Mouse (Mus musculus) E14TG2a.4 (cell line): ENCODE results near the gene Tor4a.

Experiments
- H3K27me3 ChIP-seq: 2 replicates; pipeline ENCODE4 v1.6.1; 2014; ENCODE audit warnings: low read length, control low read depth; ENCODE audit not compliant: insufficient read depth
- H3K36me3 ChIP-seq: 2 replicates; pipeline ENCODE4 v1.6.1; 2014; ENCODE audit warnings: low read length, control low read depth; ENCODE audit not compliant: insufficient read depth
- H3K4me1 ChIP-seq: replicated peaks from 2 replicates; pipeline ENCODE4 v1.6.1; 2014; ENCODE audit warnings: low read depth, low read length, control low read depth
- H3K4me3 ChIP-seq: replicated peaks from 2 replicates; pipeline ENCODE4 v1.5.1; 2014; ENCODE audit warnings: mild to moderate bottlenecking, low read length
- H3K9me3 ChIP-seq: 2 replicates; pipeline ENCODE4 v1.6.1; 2014; ENCODE audit warnings: low read length, control low read depth
- CTCF ChIP-seq: conservative IDR thresholded peaks from 2 replicates; pipeline ENCODE4 v1.5.1; 2014; ENCODE audit warnings: low read length
- NANOG ChIP-seq: IDR thresholded peaks from 2 replicates; pipeline ENCODE4 v1.6.1; 2014; ENCODE audit warnings: borderline replicate concordance, low read length, mixed read lengths
- POU5F1 ChIP-seq: IDR thresholded peaks from 2 replicates; pipeline ENCODE4 v1.6.1; 2014; ENCODE audit warnings: low read length, borderline replicate concordance

Tor4a gene

DNA sequence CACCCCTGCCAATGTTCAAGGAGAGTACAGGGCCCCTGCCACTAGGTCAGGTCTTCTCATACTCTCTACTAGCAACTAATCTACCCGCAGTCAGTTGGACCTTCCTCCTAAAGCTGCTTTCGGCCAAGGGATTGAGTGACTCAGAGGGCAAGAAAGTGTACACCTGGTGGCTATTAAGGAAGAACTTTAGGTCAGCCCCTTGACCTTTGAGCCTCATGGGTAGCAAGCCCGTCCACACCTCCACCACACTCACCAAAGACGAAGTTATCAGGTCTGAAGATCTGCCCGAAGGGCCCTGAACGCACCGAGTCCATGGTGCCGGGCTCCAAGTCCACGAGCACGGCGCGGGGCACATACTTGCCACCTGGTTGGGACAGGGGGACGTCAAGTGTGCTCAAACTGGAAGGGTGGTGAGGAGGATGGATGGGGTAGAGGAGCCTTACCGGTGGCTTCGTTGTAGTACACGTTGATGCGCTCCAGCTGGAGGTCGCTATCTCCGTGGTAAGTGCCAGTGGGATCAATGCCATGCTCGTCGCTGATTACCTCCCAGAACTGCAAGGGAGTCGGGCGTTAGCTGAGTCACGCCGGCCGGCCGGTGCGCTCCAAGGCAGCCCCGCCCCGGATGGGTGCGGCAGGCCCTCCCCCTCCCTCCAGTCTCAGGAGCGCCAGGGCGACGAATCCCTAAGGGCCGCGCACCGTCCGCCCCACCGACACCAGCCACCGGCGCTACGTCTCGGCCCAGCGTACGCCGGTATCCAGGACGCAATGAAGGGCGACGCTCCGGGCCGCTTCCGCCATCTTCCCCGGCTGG is 27.2 kb upstream of the Tor4a start:
- Histone ChIP-seq H3K36me3 (peaks cover 33% of the 10 kb centered on the region), H3K4me3 (peak overlapping the region; percentile 99), H3K27me3 (no peaks in the 10 kb centered on the region), H3K9me3 (no peaks in the 10 kb centered on the region), H3K4me1 (peaks cover 67% of the 10 kb centered on the region)
- no peak for TF ChIP-seq NANOG
- TF ChIP-seq CTCF, result no peak
- TF ChIP-seq POU5F1, result no peak

DNA sequence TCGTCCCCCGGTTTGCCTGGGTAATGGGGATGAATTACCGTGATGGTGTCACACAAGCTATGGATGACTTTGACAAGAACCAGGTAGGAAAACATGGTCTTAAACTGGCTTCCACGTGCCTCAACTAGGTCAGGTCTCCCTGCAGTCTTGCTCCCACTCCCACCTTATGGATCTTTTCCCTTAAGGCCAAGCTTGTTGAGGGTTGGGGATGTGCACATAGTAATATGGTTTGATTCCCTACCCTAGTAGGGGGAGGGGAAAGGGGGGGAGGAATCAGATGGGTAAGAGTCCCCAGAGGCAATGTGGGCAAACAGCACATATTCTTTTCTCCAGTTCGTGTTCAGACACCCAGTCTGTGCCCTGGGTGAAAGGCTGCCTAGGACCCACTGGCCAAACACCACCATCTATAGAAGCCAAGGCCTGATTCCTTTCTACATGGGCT is 24.7 kb upstream of the Tor4a start:
- Histone ChIP-seq H3K4me3 (peak overlapping the region; percentile 99), H3K36me3 (peaks cover 33% of the 10 kb centered on the region), H3K4me1 (peaks cover 43% of the 10 kb centered on the region), H3K27me3 (peaks cover 6% of the 10 kb centered on the region), H3K9me3 (no peaks in the 10 kb centered on the region)
- no peak for TF ChIP-seq CTCF
- no peak for TF ChIP-seq NANOG
- TF ChIP-seq POU5F1, result no peak

DNA sequence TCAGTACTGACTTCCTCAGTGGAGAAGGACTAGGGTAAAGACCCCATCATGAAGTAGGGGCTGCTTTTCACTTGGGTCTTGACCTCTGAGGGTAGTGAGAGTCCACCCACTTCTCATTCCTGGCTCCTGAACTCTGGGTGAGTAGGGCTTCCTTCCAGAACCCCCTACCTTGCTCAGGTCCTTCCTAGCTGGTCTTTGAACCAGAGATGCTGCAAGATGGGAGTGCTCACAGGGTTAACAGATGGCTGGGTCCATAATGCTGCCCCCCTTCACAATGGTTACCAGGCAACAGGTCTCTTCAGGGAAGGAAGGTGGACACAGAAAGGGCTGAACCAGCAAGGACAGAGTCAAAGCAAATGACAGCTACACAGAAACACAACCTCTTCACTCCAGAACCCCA is 21.8 kb upstream of the Tor4a start, which contains the start of gene Fam166a:
Gene Fam166a (plus strand): TSS at position 301 of the 400 bp plus-strand sequence.
- H3K27me3 ChIP-seq, result peaks cover 6% of the 10 kb centered on the region
- TF ChIP-seq CTCF (no peak), POU5F1 (no peak), NANOG (no peak)
- H3K36me3 ChIP-seq, result peaks cover 28% of the 10 kb centered on the region
- H3K4me1 ChIP-seq, result peaks cover 42% of the 10 kb centered on the region
- no peak within 1 kb of the TSS for H3K4me3 ChIP-seq
- H3K9me3 ChIP-seq, result no peaks in the 10 kb centered on the region

DNA sequence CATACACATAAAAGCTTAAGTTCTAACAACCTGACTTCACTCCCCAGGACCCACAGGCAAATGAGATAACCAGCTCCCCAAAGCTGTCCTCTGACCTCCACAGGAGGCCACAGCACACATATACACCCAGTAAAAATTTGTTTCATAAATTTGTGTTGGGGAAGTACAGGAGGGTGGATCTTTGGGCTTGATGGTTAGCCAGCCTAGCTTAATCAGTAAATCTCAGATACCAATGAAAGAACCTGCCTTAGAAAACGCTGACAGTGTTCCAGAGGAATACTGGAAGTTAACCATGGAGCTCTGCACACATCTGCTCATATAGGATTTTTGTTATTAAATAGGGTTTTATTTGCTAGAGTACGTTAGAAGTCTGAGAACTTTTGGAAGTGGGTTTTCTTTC is 21.0 kb upstream of the Tor4a start:
- H3K9me3 ChIP-seq, result no peaks in the 10 kb centered on the region
- H3K4me1 ChIP-seq, result peaks cover 47% of the 10 kb centered on the region
- no peak overlapping the region for H3K4me3 ChIP-seq
- peaks cover 9% of the 10 kb centered on the region for H3K27me3 ChIP-seq
- TF ChIP-seq CTCF, result no peak
- TF ChIP-seq POU5F1, result no peak
- no peak for TF ChIP-seq NANOG
- peaks cover 20% of the 10 kb centered on the region for H3K36me3 ChIP-seq

DNA sequence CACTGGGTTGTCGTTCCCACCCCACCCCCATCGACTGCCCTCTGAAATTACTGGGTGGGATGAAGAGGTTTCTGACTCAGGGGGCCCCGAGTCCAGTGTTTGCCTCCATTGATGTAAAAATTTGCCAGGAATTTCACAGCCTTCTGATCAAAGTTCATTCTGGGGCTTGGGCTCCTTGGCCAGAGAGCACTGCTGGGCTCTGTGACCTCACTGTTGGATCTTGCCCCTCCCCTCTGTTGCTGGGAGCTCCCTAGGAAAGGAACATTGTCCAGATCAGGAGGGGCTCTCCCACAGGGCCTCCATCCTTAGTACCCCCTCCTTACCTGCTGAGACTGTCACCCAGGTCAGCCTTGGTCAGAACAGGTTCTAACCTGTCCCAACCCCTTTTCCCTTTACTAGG is 17.8 kb upstream of the Tor4a start, which contains the start of gene Stpg3:
Gene Stpg3 (minus strand): TSS at position 194 of the 400 bp plus-strand sequence.
- Histone ChIP-seq H3K27me3 (peaks cover 14% of the 10 kb centered on the region), H3K4me3 (peak within 1 kb of the TSS; percentile 73), H3K4me1 (peaks cover 40% of the 10 kb centered on the region), H3K36me3 (peaks cover 12% of the 10 kb centered on the region), H3K9me3 (no peaks in the 10 kb centered on the region)
- TF ChIP-seq POU5F1 (no peak), NANOG (no peak), CTCF (no peak)

DNA sequence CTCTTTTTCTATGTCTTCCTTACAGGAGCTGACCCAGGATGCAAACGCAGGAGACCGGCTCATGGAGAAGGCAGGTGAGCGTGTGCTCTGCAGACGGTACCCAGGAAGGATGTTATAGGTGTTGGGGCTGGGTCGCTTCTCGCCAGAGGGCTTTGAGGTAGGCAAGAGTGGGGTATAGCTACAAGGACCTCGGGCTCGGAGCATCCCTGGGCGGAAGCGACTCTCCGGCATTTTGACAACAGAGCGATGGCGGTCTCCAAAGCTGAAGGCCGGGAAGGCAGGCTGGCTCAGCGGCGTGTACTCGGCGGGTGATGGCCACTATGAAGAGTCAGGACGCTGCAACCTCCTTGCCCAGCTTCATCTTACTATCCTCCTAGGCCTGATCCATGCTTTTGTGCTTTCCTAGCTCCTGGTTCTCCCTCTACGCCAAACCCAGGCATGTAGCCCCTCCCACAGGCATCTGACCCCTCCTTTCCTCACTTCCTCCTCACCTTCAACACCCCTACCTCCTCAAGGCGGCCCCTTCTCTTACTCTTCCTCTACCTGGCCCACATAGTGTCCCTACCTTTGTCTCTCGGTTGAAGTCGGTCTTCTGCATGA is 16.7 kb upstream of the Tor4a start:
- Histone ChIP-seq H3K36me3 (peaks cover 21% of the 10 kb centered on the region), H3K9me3 (no peaks in the 10 kb centered on the region), H3K4me1 (peaks cover 40% of the 10 kb centered on the region), H3K4me3 (peak overlapping the region; percentile 73), H3K27me3 (peaks cover 10% of the 10 kb centered on the region)
- TF ChIP-seq NANOG (no peak), CTCF (no peak), POU5F1 (no peak)

DNA sequence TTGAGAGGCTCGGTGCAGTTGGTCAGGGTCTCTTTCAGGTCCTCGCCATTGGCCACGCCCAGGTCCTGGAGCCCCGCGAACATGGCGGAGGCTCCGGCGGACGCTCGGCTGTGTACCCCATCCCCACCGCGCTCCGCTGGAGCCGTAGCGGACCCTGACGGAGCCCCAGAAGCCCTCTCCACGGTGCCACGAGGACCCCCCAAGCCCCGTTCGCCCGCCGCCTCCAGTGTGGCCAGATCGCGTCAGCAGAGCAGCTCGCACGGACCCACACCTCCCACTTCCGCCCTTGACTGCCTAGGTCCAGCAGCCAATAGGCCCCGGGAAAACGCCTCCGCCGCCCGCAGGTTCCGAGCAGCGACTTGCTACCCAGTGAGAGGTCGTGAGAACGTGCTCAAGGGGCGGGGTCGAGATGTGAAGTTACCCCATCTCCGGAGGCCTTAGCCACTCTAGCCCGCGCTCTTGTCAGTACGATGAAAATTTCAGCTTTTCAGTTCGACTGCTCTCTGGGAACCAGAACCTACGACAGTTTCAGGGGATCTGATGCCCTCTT is 14.5 kb upstream of the Tor4a start, which contains the start of gene Nelfb:
Gene Nelfb (minus strand): TSS at position 369 of the 550 bp plus-strand sequence.
- Histone ChIP-seq H3K4me1 (peaks cover 52% of the 10 kb centered on the region), H3K4me3 (peak within 1 kb of the TSS; percentile 97), H3K27me3 (peaks cover 8% of the 10 kb centered on the region; the same call in 1 of the 2 replicates), H3K36me3 (peaks cover 43% of the 10 kb centered on the region), H3K9me3 (no peaks in the 10 kb centered on the region)
- TF ChIP-seq NANOG (no peak), POU5F1 (no peak), CTCF (no peak)

DNA sequence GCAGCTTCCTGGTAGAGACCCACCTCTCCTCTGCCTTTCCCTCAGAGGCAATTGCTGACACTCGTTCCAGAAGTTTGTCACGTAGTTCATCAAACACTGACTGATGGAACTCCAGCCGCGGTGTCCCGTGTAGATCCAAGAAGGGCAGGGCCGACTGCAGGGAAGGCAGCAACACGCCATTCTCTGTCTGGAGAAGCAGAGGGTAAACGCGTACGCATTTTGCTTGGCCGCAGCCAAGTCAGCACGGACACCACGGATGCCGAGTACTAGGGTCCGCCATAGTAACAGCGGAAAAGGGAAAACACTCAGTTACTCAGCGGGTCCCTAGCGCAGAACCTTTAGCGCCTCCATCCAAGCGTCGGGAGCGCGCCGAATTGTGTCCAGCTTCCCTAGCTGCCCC is 14.0 kb upstream of the Tor4a start:
- no peak for TF ChIP-seq POU5F1
- Histone ChIP-seq H3K36me3 (peaks cover 48% of the 10 kb centered on the region), H3K9me3 (no peaks in the 10 kb centered on the region), H3K4me3 (peak overlapping the region; percentile 97), H3K27me3 (peaks cover 8% of the 10 kb centered on the region; the same call in 1 of the 2 replicates), H3K4me1 (peaks cover 53% of the 10 kb centered on the region)
